Comparison of ENCODE assay signal across 27 mouse cellular contexts in genomic region chr14:105057934-105058333, GRCm38 (mm10).
"Had no signal": no experiment of that assay in that cellular context is flagged by ENCODE, and none has a peak within 500 bp of the region (broad histone marks: within the 10 kb centered on the region; RNA-seq: fewer than 3 reads in every experiment).

No protein-coding gene starts in this region.

- H3K4me2 ChIP-seq: embryonic facial prominence, embryonic 12.5 days; embryonic facial prominence, embryonic 13.5 days; embryonic facial prominence, embryonic 15.5 days; forebrain, embryonic 12.5 days; forebrain, embryonic 13.5 days; forebrain, embryonic 15.5 days had no signal

- DNase-seq: cerebellum, adult 9-11 months; cerebellum, postnatal 10 days; cerebellum, postnatal 14 days; cerebellum, postnatal 25 days; cerebellum, postnatal 36 days; embryo, embryonic 11 days; forebrain, postnatal 0 days; gastrocnemius, adult 2 months; gastrocnemius, postnatal 10 days; gastrocnemius, postnatal 14 days; gastrocnemius, postnatal 25 days; gastrocnemius, postnatal 36 days; heart, adult 11 months; heart, adult 18-20 months; heart, adult 2 months had no signal

- H3K36me3 ChIP-seq: embryonic facial prominence, embryonic 10.5 days; embryonic facial prominence, embryonic 12.5 days; embryonic facial prominence, embryonic 13.5 days; embryonic facial prominence, embryonic 15.5 days; forebrain, embryonic 10.5 days; forebrain, embryonic 12.5 days; forebrain, embryonic 15.5 days; heart, embryonic 10.5 days had no signal

- H3K4me1 ChIP-seq: embryonic facial prominence, embryonic 10.5 days; embryonic facial prominence, embryonic 12.5 days; embryonic facial prominence, embryonic 13.5 days; embryonic facial prominence, embryonic 15.5 days; forebrain, embryonic 10.5 days; forebrain, embryonic 12.5 days; forebrain, embryonic 13.5 days; forebrain, embryonic 15.5 days; heart, embryonic 10.5 days had no signal

- H3K27me3 ChIP-seq: embryonic facial prominence, embryonic 12.5 days; embryonic facial prominence, embryonic 13.5 days; embryonic facial prominence, embryonic 15.5 days; forebrain, embryonic 12.5 days; forebrain, embryonic 13.5 days; forebrain, embryonic 15.5 days had no signal

- H3K27ac ChIP-seq: embryonic facial prominence, embryonic 10.5 days; embryonic facial prominence, embryonic 12.5 days; embryonic facial prominence, embryonic 13.5 days; embryonic facial prominence, embryonic 15.5 days; forebrain, embryonic 10.5 days; forebrain, embryonic 12.5 days; forebrain, embryonic 13.5 days; forebrain, embryonic 15.5 days; gastrocnemius, adult 2 months; heart, adult 2 months; heart, embryonic 10.5 days had no signal

- H3K9ac ChIP-seq: embryonic facial prominence, embryonic 12.5 days; embryonic facial prominence, embryonic 13.5 days; embryonic facial prominence, embryonic 15.5 days; forebrain, embryonic 12.5 days; forebrain, embryonic 13.5 days; forebrain, embryonic 15.5 days; forebrain, postnatal 0 days had no signal

- H3K4me3 ChIP-seq: embryonic facial prominence, embryonic 10.5 days; embryonic facial prominence, embryonic 12.5 days; embryonic facial prominence, embryonic 13.5 days; embryonic facial prominence, embryonic 15.5 days; erythroblast, embryonic 14.5 days; forebrain, embryonic 10.5 days; forebrain, embryonic 12.5 days; forebrain, embryonic 13.5 days; forebrain, embryonic 15.5 days; gastrocnemius, adult 2 months; heart, adult 2 months; heart, embryonic 10.5 days had no signal

- H3K9me3 ChIP-seq: embryonic facial prominence, embryonic 10.5 days; embryonic facial prominence, embryonic 12.5 days; embryonic facial prominence, embryonic 13.5 days; embryonic facial prominence, embryonic 15.5 days; forebrain, embryonic 10.5 days; forebrain, embryonic 12.5 days; forebrain, embryonic 13.5 days; forebrain, embryonic 15.5 days; heart, embryonic 10.5 days had no signal

- ATAC-seq: forebrain, embryonic 13.5 days; forebrain, embryonic 14.5 days; forebrain, embryonic 15.5 days; forebrain, embryonic 16.5 days; forebrain, postnatal 0 days had no signal
